Mouse (Mus musculus): ENCODE results near the gene Elob. TPM values are rescaled to one million over a fixed set of nuclear protein-coding genes. Genes with fewer than 3 reads are reported as not detected.

Elob gene
- total RNA-seq (2021) = 100 to 1,000 TPM; 330 to 406 TPM

GRCm38 (mm10) chr17:23829064-23829619, at the start of gene Elob:
Elob (minus strand) TSS chr17:23829136.
- DNase-seq (ENCODE audit: low spot score in 2 of 2) = peak; percentile 89
- intact Hi-C loops (cut with DNase I) = loop anchor here (2.0 kb wide), 1 partner anchor 26 kb away; no protein-coding TSS in a partner anchor

GRCm38 (mm10) chr17:23877166-23877565, 48.2 kb upstream of the Elob start:
- DNase-seq (ENCODE audit: low spot score in 2 of 2) = no peak
- intact Hi-C loops (cut with DNase I) = no loop called here

- intact Hi-C loops (cut with DNase I) = no loop called here
- peak; percentile 12 to 20 for DNase-seq (ENCODE audit: low spot score in 2 of 2)
These were observed 47.8 kb upstream of the Elob start for GRCm38 (mm10) chr17:23876741-23877140.

DNA sequence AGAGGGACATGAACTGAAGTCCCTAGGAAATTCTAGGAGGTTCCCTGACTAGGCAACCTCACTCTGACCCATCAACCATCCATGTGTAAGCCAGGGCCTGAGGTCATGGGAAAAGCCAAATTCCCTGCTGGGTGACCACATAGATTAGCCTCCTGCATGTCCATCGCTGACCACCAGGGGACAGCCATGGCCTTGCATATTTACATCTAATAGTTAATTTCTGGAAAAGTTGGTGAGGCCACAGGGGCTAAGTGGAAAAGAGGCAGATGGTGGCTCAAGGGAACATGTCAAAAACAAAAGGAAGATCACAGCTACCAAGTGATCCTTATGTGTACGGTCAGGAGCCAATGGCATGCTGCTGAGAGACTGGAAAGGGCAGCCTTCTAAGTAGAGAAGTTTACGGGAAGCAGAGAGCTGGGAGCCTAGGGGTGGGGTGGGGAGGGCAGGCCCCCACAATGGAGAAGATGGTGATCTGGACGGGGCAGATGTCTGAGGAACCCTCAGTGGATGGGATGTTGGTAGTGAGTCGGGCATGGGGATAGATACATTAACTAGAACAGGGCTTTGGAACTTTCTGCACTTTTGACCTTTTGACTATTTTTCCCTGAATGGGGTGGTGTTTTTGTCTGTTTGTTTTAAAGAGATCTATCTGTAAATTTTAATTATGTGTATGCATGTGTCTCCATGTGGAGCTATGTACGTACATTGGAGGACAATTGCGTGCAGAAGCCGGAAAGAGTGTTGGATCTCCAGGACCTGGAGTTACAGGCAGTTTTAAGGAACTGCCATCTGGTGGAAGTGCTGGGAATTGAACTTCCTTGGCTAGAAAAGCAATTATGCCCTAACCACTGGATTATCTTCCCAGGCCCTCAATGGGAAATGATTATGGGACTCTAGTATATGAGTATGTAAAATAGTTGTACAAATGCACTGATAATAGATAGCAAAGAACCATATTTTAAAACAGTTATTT, 45.2 kb upstream of the Elob start:
- intact Hi-C loops (cut with DNase I) = loop anchor here (1.0 kb wide), 1 partner anchor 86 kb away; no protein-coding TSS in a partner anchor
- DNase-seq (ENCODE audit: low spot score in 2 of 2) = no peak

DNA sequence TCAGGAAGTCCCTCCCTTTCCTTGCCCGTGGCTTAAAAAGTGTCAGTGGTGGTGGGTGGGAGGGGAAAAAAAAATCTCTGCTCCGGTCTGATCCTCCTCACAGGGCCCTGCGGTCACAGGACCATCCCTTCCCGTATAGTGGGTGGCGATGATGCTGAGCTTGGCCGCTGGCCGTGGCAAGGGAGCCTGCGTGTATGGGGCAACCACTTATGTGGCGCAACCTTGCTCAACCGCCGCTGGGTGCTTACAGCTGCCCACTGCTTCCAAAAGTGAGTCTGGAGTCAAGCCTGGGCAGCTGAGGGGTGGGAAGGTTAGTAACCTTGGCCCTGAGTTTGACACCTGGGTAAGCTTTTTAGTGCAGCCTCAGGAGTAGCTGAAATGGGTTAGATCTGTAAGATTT, 39.6 kb upstream of the Elob start:
- DNase-seq (ENCODE audit: low spot score in 2 of 2) = no peak
- intact Hi-C loops (cut with DNase I) = no loop called here

DNA sequence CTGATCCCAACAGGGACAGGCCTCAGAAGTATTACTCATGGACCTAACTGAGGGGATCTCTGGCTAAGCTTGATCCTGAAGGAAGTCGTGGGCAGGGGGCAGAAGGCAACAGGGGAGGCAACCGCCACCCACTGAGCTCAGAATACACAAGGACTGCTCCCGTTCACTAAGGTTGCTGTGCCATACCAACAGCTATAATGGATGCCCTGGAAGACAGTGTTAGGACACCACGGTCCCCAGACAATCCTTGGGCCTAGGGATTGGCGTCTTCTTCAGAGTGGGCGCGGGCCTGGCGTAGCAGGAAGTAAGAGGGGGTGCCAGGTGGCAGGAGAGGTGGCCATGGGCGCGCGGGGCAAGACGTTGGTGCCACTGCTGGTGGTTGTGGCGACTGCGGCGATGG, 38.8 kb upstream of the Elob start, which contains the start of gene Prss21:
Gene Prss21 (plus strand): TSS at position 301 of the 400 bp plus-strand sequence.
- DNase-seq (ENCODE audit: low spot score in 2 of 2) = no peak
- intact Hi-C loops (cut with DNase I) = no loop called here

GRCm38 (mm10) chr17:23862926-23863325, 34.0 kb upstream of the Elob start:
- intact Hi-C loops (cut with DNase I) = no loop called here
- no peak for DNase-seq (ENCODE audit: low spot score in 2 of 2)

- intact Hi-C loops (cut with DNase I) = no loop called here
- no peak for DNase-seq (ENCODE audit: low spot score in 2 of 2)
These were observed 29.0 kb upstream of the Elob start for GRCm38 (mm10) chr17:23857913-23858312.

- no peak for DNase-seq (ENCODE audit: low spot score in 2 of 2)
- intact Hi-C loops (cut with DNase I) = no loop called here
These were observed 28.3 kb upstream of the Elob start for GRCm38 (mm10) chr17:23857193-23857592.

- intact Hi-C loops (cut with DNase I) = loop anchor here (2.0 kb wide), 1 partner anchor 107 kb away; no protein-coding TSS in a partner anchor
- no peak for DNase-seq (ENCODE audit: low spot score in 2 of 2)
These were observed 25.4 kb upstream of the Elob start for GRCm38 (mm10) chr17:23854229-23854765.

DNA sequence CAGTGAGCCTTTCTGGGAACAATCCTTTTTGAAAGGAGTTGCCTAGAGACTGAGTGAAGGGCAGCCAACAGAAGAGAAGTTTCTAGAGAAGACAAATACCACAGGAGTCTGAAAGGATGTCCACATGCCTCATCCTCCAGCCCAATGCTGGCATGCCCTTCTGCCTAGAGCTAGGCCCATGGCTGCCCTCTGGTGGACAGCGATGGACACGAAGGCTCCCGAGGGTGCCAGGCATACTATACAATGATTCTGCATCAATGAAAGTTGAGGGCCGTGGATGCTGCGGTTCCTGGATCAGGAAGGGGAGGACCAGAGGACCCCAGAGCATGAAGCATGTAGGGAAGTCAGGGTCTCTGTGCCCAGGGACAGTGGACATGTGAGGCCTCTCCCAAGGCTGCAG, 24.4 kb upstream of the Elob start:
- intact Hi-C loops (cut with DNase I) = no loop called here
- no peak for DNase-seq (ENCODE audit: low spot score in 2 of 2)

GRCm38 (mm10) chr17:23850853-23851749, 22.2 kb upstream of the Elob start:
- intact Hi-C loops (cut with DNase I) = no loop called here

DNA sequence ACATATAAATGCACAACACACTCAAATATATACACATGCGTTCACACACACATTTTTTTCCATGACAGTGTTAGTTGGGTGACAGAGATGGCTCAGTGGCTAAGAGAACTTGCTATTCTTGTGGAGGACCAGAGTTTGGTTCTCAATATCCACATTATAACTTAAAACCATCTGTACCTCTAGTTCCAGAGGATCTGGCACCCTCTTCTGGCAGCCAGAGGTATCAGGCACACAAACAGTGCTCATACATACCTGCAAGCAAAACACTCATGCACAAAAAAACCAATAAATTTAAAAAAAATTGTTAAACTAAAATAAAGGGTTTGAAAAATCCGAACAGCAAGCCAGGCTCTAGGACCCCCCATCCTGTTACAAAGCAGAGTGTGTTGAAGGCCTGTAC, 21.1 kb upstream of the Elob start:
- intact Hi-C loops (cut with DNase I) = no loop called here
- DNase-seq (ENCODE audit: low spot score in 2 of 2) = no peak

More at GRCm38 (mm10) chr17:23850853-23851749, 22.2 kb upstream of the Elob start:
- peak; percentile 35 to 44 for DNase-seq (ENCODE audit: low spot score in 2 of 2)

GRCm38 (mm10) chr17:23843812-23844273, 14.9 kb upstream of the Elob start, which contains the start of the genes Prss32 and Prss41:
Prss32 (plus strand) TSS chr17:23843855.
Prss41 (minus strand) TSS chr17:23844172.
- intact Hi-C loops (cut with DNase I) = no loop called here
- no peak for DNase-seq (ENCODE audit: low spot score in 2 of 2)

DNA sequence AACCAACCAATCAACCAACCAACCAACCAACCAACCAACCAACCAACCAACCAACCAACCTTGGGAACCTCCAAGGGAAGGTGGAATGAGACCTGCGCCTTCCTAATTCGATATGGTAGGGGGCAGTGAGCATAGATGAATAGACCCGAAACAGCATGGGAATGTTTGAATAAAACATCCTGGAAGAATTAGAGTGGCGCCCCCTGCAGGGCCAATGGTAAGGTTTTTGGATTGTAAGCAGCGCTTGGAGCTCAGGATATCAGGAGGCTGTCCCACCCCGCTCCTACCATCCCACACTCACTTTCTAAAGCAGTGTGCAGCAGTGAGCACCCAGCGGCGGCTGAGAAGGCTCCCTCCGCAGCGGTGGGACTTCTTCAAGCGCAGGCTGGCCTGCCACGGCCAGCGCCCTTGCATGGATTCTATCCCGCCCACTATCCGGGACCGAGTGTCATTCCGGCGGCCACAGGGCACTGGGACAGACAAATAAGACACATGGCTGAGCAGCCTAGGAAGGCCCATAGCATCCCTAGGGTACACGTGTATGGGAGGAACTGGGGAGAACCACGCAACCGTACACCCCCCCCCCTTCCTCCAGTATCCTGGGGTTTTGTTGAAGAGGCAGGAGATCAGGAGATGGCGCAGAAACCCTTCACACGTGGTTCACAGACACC, 14.3 kb upstream of the Elob start:
- DNase-seq (ENCODE audit: low spot score in 2 of 2) = no peak

GRCm38 (mm10) chr17:23841145-23841544, 12.2 kb upstream of the Elob start:
- peak in 1 of 2 experiments; percentile 43 for DNase-seq (ENCODE audit: low spot score in 2 of 2)
- intact Hi-C loops (cut with DNase I) = no loop called here

More for the DNA sequence above, 14.3 kb upstream of the Elob start:
- intact Hi-C loops (cut with DNase I) = no loop called here

- DNase-seq (ENCODE audit: low spot score in 2 of 2) = no peak
- intact Hi-C loops (cut with DNase I) = no loop called here
These were observed 7.2 kb upstream of the Elob start, which contains the start of gene Prss33 for GRCm38 (mm10) chr17:23836006-23836575. Prss33 (minus strand) TSS chr17:23836056.

- no peak for DNase-seq (ENCODE audit: low spot score in 2 of 2)
These were observed 2.3 kb upstream of the Elob start for GRCm38 (mm10) chr17:23831201-23831600.

More at GRCm38 (mm10) chr17:23831201-23831600, 2.3 kb upstream of the Elob start:
- intact Hi-C loops (cut with DNase I) = no loop called here
